Mouse (Mus musculus) C2C12 (cell line): ENCODE measurements at regions not wholly inside any gene's neighbourhood (a gene's known extent, or its start where the extent isn't known, plus 50 kb on each side); places are given as distances from the start of the nearest gene placed in this dataset.

Experiments used
- CEBPB ChIP-seq: IDR thresholded peaks from one replicate; pipeline ENCODE4 v1.6.1; 2011; ENCODE audit warnings: low read depth, mild to moderate bottlenecking, control low read depth, moderate library complexity
- CTCF ChIP-seq: IDR thresholded peaks from one replicate; pipeline ENCODE4 v1.5.1; 2011; ENCODE audit not compliant: control insufficient read depth, insufficient read depth, insufficient read length
- FOSL1 ChIP-seq: IDR thresholded peaks from one replicate; pipeline ENCODE4 v1.8.0; 2011; ENCODE audit warnings: mild to moderate bottlenecking, low read length; ENCODE audit not compliant: poor library complexity, insufficient read depth, severe bottlenecking
- MAX ChIP-seq: IDR thresholded peaks from one replicate; pipeline ENCODE4 v1.6.1; 2011; ENCODE audit warnings: mild to moderate bottlenecking, control low read depth
- MYOG ChIP-seq: IDR thresholded peaks from one replicate; pipeline ENCODE4 v1.6.1; 2011; ENCODE audit not compliant: control insufficient read depth, insufficient read length; ENCODE audit errors: extremely low read depth
- USF1 ChIP-seq: IDR thresholded peaks from one replicate; pipeline ENCODE4 v1.6.1; 2011; ENCODE audit warnings: low read depth, mild to moderate bottlenecking, control low read depth, moderate library complexity

GRCm38 (mm10) chr10:33022254-33022653 lies 58.1 kb upstream of the Trdn start:
- TF ChIP-seq CEBPB (no peak), CTCF (no peak), USF1 (no peak), MAX (no peak), MYOG (no peak), FOSL1 (no peak)
